Mouse (Mus musculus) B cell, adult 62 days (primary cell): Measurements from ENCODE around the gene Gm10799. TPM values are rescaled to one million over a fixed set of nuclear protein-coding genes. Genes with fewer than 3 reads are reported as not detected.

Experiments
- total RNA-seq: library from RNA; stranded (reverse); gene quantifications from 4 replicates; pipeline ENCODE4 v1.2.4, GENCODE M21; 2023

Gm10799 gene
- not detected in 4 replicates for total RNA-seq

DNA sequence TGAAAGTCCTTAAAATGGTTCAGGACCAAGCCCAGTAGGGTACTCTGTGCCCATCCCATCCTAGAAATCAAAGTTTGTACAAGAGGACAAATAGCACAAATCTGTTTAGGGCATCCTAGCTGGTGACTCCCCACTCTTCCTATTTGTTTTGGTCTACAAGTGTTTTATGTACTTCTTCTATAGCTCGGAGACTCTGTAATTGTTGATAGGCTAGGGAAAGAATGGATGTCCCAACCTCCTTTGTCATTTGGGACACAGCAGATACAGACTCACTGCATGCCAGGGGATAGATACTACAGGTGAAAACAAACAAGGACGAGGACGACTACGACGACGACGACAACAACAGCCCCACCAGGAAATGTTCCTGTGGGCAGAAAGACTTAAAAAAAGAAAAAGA, at the start of gene Gm10799:
TSS of gene Gm10799 (minus strand) at position 101 of the 400 bp plus-strand sequence.

DNA sequence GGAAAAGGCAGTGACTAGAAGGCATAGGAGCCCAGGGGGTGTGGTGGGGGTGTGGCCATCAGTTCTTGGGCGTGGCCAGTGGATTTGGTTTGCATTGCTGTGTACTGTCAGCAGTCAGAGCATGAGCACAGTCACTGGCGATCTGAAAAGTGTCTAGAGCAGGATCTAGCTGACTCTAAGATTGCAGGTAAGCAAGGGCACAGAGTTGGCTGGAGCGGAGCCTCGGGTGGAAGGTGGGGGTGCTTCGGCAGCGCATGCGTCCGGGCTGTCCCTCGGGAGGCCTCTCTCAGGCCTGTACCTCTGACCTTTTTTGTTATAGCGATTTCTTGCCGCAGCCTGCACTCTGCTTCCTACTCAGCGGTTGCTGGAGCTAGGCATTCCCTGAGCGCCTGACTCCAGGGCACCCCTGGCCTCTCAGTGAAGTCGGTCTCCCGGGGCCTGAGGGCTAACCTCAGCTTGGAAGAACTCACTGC, 27.4 kb upstream of the Gm10799 start, which contains the start of gene Cd59a:
TSS of gene Cd59a (plus strand) at position 61 of the 473 bp plus-strand sequence.

DNA sequence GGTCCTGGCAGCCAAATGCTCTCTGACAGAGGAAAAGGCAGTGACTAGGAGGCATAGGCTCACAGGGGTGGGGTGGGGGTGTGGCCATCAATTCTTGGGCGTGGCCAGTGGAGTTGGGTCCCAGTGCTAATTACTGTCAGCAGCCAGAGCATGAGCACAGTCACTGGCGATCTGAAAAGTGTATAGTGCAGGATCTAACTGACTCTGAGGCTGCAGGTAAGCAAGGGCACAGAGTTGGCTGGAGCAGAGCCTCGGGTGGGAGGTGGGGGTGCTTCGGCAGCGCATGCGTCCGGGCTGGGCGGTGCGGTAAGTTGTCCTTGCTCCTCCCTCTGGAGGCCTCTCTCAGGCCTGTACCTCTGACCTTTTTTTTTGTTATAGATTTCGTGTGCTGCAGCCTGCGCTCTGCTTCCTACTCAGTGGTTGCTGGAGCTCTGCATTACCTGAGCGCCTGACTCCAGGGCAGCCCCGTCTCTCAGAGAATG, 1.4 kb upstream of the Gm10799 start, which contains the start of gene Cd59b:
TSS of gene Cd59b (plus strand) at position 146 of the 482 bp plus-strand sequence.

DNA sequence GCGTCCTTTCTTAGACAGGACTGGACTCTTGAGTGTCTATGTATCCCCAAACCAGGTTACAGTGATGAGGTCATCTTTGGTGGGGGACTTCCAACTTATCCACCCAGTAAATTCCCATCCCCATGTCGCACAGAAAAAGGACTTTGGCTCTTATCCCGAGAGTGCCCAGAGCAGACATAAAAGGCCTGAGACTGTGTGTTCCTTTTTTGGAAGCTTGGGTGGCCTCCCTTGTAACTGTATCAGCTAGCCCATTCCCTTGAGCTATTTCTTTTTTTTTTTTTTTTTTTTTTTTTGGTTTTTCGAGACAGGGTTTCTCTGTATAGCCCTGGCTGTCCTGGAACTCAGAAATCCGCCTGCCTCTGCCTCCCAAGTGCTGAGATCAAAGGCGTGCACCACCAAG, 2.8 kb downstream of the Gm10799 start, which contains the start of gene Gm10912:
TSS of gene Gm10912 (plus strand) at position 301 of the 400 bp plus-strand sequence.

DNA sequence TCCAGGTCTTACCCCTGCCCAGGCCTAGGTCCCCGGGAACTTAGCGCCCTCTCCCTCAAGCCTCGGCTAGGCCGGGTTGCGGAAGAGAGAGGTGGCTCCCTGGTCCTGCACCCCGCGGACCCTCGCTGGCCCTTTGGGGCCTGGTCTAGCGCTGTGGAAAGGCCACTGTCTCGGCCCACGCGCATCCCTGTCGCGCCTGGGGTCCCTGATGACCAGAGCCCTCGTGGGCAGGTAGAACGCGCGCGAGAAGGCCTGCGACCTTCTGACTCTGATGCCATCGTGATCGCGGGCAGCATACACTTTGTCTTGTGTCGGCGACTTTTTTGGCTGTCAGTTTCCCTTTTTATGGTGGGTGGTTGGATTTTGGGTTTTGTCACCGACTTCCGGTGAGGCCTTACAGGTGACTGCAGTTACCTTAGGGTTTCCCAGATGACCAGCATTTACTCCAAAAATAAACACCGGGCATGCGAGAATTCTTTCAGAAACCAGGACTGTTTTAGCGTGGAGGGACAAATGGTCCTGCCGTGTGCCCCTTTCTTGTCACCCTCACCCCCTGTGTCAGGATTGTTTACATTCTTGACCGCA, 40.1 kb downstream of the Gm10799 start, which contains the start of gene 4931422A03Rik:
TSS of gene 4931422A03Rik (minus strand) at position 223 of the 585 bp plus-strand sequence.

GRCm38 (mm10) chr2:104027458-104028138, 40.8 kb downstream of the Gm10799 start, which contains the start of gene Fbxo3:
Gene Fbxo3 (plus strand): TSS chr2:104027721.

Other genes starting within 250 kb of the Gm10799 start
- 217 to 220 TPM (median 219 TPM) in 4 replicates for gene Lmo2, start 110.6 kb downstream of the Gm10799 start, total RNA-seq
- gene Fbxo3, start 40.8 kb downstream of the Gm10799 start, total RNA-seq: 21.7 to 26.9 TPM (median 26.3 TPM) in 4 replicates
- gene 4931422A03Rik, start 40.2 kb downstream of the Gm10799 start, total RNA-seq: not detected in 4 replicates
- 0.39 to 0.58 TPM in 2 of 4 replicates, not detected in the others for gene Gm10912, start 2.7 kb downstream of the Gm10799 start, total RNA-seq
- 1.2 TPM in 1 of 4 replicates, not detected in the others for gene Cd59b, start 1.3 kb upstream of the Gm10799 start, total RNA-seq
- 0.53 to 1.0 TPM (median 0.59 TPM) in 4 replicates for gene Cd59a, start 27.3 kb upstream of the Gm10799 start, total RNA-seq
- gene A930018P22Rik, start 54.2 kb upstream of the Gm10799 start, total RNA-seq: not detected in 4 replicates